Comparison of ENCODE assay signal across 24 mouse cellular contexts in the genomic region with DNA sequence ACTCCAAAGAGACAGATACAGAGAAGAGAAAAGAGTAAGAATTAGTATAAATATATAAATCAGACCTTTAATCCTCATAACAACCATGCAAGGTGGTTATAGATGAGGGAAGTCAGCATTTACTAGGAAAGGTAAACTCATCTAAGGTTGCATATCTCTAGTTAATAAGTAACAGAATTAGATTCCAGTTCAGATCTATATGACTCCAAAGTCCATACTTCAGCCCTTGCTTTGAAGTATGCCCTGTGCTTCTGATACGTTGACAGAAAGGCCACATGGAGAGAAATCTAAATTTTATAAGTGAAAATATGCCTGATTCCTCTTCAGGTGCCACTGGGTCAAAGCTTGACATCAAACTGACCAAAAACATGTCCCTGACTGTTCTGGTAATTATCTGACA.
DNase-seq lines count a peak whose midpoint lies in the region; ATAC-seq and TF ChIP-seq lines count a peak whose summit lies in the region.
"Had no signal": no experiment of that assay in that cellular context is flagged by ENCODE, and none has a peak within 500 bp of the region (broad histone marks: within the 10 kb centered on the region; RNA-seq: fewer than 3 reads in every experiment).

No protein-coding gene starts in this region.

- intact Hi-C loops in heart, adult 2 months (cut with DNase I) = no loop called here

- TF ChIP-seq EP300 in heart, adult 2 months (IDR thresholded peaks at IDR 0.05; ENCODE audit: insufficient read depth, low read depth, low read length) = no peak

- WGBS in heart, adult 2 months = 92% methylated on average over 1 of the region's 1 CpGs
- WGBS in intestine, embryonic 16.5 days = 61% methylated on average over 1 of the region's 1 CpGs
- WGBS in liver, embryonic 15.5 days (ENCODE audit: insufficient replicate concordance) = 40% methylated on average over 1 of the region's 1 CpGs
- WGBS in stomach, embryonic 15.5 days = 71% methylated on average over 1 of the region's 1 CpGs

- DNase-seq in heart, adult 2 months = no peak
- no peak for DNase-seq in heart, adult 8-10 months (ENCODE audit: low spot score)
- DNase-seq in c-Kit-positive CD71-positive TER-119-positive erythroid progenitor cells, embryonic 14.5 days (ENCODE audit: low spot score) = no peak
- no peak for DNase-seq in gastrocnemius, postnatal 10 days
- DNase-seq: adrenal gland, postnatal 10 days; cerebellum, adult 8-10 months; gastrocnemius, postnatal 36 days; kidney, adult 18-20 months; kidney, postnatal 10 days; lung, adult 18-20 months; lung, postnatal 10 days; right cerebral cortex, postnatal 14 days; thymus, postnatal 14 days had no signal

- peaks cover 11% of the 10 kb centered on the region for H3K36me3 ChIP-seq in heart, adult 2 months (ENCODE audit: control insufficient read depth, insufficient read depth, low read length)
- no peaks in the 10 kb centered on the region for H3K36me3 ChIP-seq in intestine, embryonic 16.5 days (ENCODE audit: control insufficient read depth, insufficient read depth, low read length)
- no peaks in the 10 kb centered on the region for H3K36me3 ChIP-seq in liver, embryonic 15.5 days (replicated peaks)
- H3K36me3 ChIP-seq in stomach, embryonic 15.5 days = no peaks in the 10 kb centered on the region
- H3K36me3 ChIP-seq: embryonic facial prominence, embryonic 10.5 days; forebrain, embryonic 15.5 days; heart, embryonic 10.5 days; hindbrain, embryonic 10.5 days; limb, embryonic 10.5 days had no signal

- TF ChIP-seq CTCF in heart, adult 2 months (IDR thresholded peaks at IDR 0.05) = no peak

- peak overlapping the region; percentile 4; the same call in 1 of the 2 replicates for H3K4me2 ChIP-seq in intestine, embryonic 16.5 days (ENCODE audit: low read depth, low read length)
- H3K4me2 ChIP-seq in liver, embryonic 15.5 days = no peak overlapping the region
- H3K4me2 ChIP-seq in stomach, embryonic 15.5 days = no peak overlapping the region
- H3K4me2 ChIP-seq: forebrain, embryonic 15.5 days; midbrain, embryonic 11.5 days had no signal

- peaks cover 6% of the 10 kb centered on the region for H3K4me1 ChIP-seq in heart, adult 2 months (ENCODE audit: control insufficient read depth, insufficient read depth, low read length)
- H3K4me1 ChIP-seq in intestine, embryonic 16.5 days (ENCODE audit: control insufficient read depth, insufficient read depth, low read length) = no peaks in the 10 kb centered on the region
- H3K4me1 ChIP-seq in liver, embryonic 15.5 days (replicated peaks) = 0 out of 2 replicates have a peak, but pooled peaks cover 2% of the 10 kb centered on the region
- no peaks in the 10 kb centered on the region for H3K4me1 ChIP-seq in stomach, embryonic 15.5 days
- H3K4me1 ChIP-seq: forebrain, embryonic 15.5 days had no signal

- no peak overlapping the region for H3K9ac ChIP-seq in heart, adult 2 months (ENCODE audit: low read depth, low read length)
- no peak overlapping the region for H3K9ac ChIP-seq in intestine, embryonic 16.5 days (ENCODE audit: low read depth, low read length)
- no peak overlapping the region for H3K9ac ChIP-seq in liver, embryonic 15.5 days
- H3K9ac ChIP-seq in stomach, embryonic 15.5 days = no peak overlapping the region
- H3K9ac ChIP-seq: forebrain, embryonic 15.5 days had no signal

- TF ChIP-seq POLR2A in heart, adult 2 months (IDR thresholded peaks at IDR 0.05; ENCODE audit: insufficient read depth, low read depth, low read length) = no peak

- peak; percentile 91 for ATAC-seq in intestine, embryonic 16.5 days
- ATAC-seq in liver, embryonic 15.5 days (ENCODE audit: insufficient read depth) = 0 out of 2 replicates have a peak, but pooled peaks have one; percentile 47
- ATAC-seq in stomach, embryonic 15.5 days (ENCODE audit: insufficient read depth, low FRiP score, low read depth) = peak; percentile 89
- ATAC-seq in granulocyte monocyte progenitor cell, adult 5-6 weeks (replicated peaks; ENCODE audit: poor library complexity, severe bottlenecking) = no peak
- ATAC-seq: forebrain, embryonic 15.5 days; hindbrain, embryonic 16.5 days had no signal

- no peaks in the 10 kb centered on the region for H3K27me3 ChIP-seq in heart, adult 2 months (ENCODE audit: control insufficient read depth, insufficient read depth, low read length)
- no peaks in the 10 kb centered on the region for H3K27me3 ChIP-seq in intestine, embryonic 16.5 days (replicated peaks; ENCODE audit: control insufficient read depth, insufficient read depth, low read length)
- H3K27me3 ChIP-seq in liver, embryonic 15.5 days = no peaks in the 10 kb centered on the region
- H3K27me3 ChIP-seq in stomach, embryonic 15.5 days (replicated peaks) = no peaks in the 10 kb centered on the region
- H3K27me3 ChIP-seq: forebrain, embryonic 15.5 days had no signal

- H3K4me3 ChIP-seq in heart, adult 2 months = no peak overlapping the region
- H3K4me3 ChIP-seq in intestine, embryonic 16.5 days (ENCODE audit: low read length) = no peak overlapping the region
- H3K4me3 ChIP-seq in liver, embryonic 15.5 days (replicated peaks) = no peak overlapping the region
- H3K4me3 ChIP-seq in stomach, embryonic 15.5 days (replicated peaks) = no peak overlapping the region
- H3K4me3 ChIP-seq: embryonic facial prominence, embryonic 10.5 days; forebrain, embryonic 15.5 days; heart, embryonic 10.5 days; hindbrain, embryonic 10.5 days; limb, embryonic 10.5 days had no signal

- no peaks in the 10 kb centered on the region for H3K9me3 ChIP-seq in intestine, embryonic 16.5 days (ENCODE audit: control insufficient read depth, low read length)
- H3K9me3 ChIP-seq in liver, embryonic 15.5 days (replicated peaks) = no peaks in the 10 kb centered on the region
- H3K9me3 ChIP-seq in stomach, embryonic 15.5 days = no peaks in the 10 kb centered on the region
- H3K9me3 ChIP-seq: embryonic facial prominence, embryonic 10.5 days; forebrain, embryonic 15.5 days; heart, embryonic 10.5 days; hindbrain, embryonic 10.5 days; limb, embryonic 10.5 days had no signal

- no peaks in the 10 kb centered on the region for H3K79me2 ChIP-seq in heart, adult 2 months (replicated peaks; ENCODE audit: control insufficient read depth, insufficient read depth, low read length)

- peak overlapping the region; percentile 82 for H3K27ac ChIP-seq in heart, adult 2 months
- peak overlapping the region; percentile 68; the same call in 1 of the 2 replicates for H3K27ac ChIP-seq in intestine, embryonic 16.5 days (ENCODE audit: low read length)
- H3K27ac ChIP-seq in liver, embryonic 15.5 days (replicated peaks) = no peak overlapping the region
- no peak overlapping the region for H3K27ac ChIP-seq in stomach, embryonic 15.5 days
- H3K27ac ChIP-seq: embryonic facial prominence, embryonic 10.5 days; forebrain, embryonic 15.5 days; heart, embryonic 10.5 days; hindbrain, embryonic 10.5 days; limb, embryonic 10.5 days had no signal

Comparison
In these comparisons a context has a peak if more than half of its experiments do, and no peak if none do; other contexts are left out.
1. H3K27ac ChIP-seq: peak in heart, adult 2 months (single experiment) and intestine, embryonic 16.5 days (single experiment); none in liver, embryonic 15.5 days (single experiment) and stomach, embryonic 15.5 days (single experiment).